Mouse (Mus musculus): ENCODE measurements around the gene Cldnd1.
A peak's percentile ranks its signal among the peaks of the same experiment; 100 is the strongest.

The Cldnd1 gene

DNA sequence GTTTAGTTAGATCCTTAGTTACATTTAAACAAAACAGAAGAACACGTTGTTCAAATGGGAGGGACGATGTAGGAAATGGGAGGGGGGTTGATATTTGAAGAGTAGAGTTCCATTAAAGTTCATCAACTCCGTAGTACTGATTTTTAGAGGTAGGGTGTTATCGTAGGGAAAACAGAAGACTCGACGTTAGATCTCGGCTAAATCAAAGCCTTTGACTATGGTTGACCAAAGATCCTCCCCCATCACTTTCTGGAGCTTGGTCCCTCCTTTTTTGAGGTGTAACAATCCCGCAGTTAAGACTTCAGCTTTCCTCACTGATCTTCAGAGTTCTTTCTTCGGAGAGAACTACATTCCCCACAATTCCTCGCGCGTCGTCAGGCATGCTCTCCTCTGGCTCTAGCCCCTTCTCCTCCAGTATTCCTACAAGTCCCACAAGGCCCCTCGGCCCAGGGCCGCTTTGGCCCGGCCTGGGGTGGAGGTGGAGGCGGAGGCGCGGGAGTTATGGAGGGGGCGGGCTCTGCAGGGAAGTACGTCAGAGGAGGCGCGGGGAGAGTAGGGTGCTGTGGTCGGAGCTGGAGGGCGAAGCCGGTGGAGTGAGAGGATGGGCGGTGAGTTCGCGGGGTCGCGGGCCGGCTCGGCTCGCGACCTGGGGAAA lies at the start of gene Cldnd1:
Gene Cldnd1 (plus strand): TSS at position 434 of the 655 bp plus-strand sequence.
- peak; percentile 98 for ATAC-seq (ENCODE audit: insufficient number of reproducible peaks, low FRiP score, low TSS enrichment)

DNA sequence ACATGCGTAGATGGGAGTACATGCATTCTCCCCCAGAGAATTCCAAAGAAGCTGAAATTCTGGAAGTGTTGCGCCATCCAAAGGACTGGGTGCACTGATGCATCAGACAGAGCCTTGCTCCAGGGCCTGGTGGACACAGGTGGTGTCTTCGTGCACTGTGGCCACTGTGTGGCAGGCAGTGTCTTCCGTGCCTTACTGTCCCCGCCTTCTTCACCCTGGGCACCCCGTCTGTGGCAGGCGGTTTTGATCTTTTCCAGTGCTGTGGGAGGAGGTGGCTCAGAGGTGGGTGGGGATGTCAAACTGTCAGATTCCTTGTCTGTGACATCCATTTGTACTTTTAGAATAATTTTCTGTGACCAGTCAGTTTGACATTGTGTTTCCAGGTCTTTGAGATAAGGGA lies 49.0 kb upstream of the Cldnd1 start:
- ATAC-seq (ENCODE audit: insufficient number of reproducible peaks, low FRiP score, low TSS enrichment) = no peak

DNA sequence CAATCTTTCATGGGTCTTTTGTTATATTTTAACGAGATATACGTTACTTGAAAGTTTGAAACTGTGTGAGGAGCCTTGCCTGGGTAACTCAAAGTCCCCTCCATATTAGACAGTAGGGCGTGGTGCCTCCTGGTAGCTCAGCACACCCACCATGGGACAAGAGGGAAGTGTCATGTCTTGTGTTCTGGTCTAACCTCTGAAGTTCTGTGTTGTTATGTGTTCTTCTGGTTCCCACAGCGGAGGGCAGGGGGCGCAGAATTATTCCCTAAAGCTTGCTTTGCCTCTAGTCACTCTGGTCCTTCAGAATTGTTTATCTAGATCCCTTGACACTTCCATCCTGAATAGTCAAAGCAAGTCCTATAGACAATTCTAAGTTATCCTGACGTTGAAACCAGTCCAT lies 45.7 kb upstream of the Cldnd1 start:
- no peak for ATAC-seq (ENCODE audit: insufficient number of reproducible peaks, low FRiP score, low TSS enrichment)

DNA sequence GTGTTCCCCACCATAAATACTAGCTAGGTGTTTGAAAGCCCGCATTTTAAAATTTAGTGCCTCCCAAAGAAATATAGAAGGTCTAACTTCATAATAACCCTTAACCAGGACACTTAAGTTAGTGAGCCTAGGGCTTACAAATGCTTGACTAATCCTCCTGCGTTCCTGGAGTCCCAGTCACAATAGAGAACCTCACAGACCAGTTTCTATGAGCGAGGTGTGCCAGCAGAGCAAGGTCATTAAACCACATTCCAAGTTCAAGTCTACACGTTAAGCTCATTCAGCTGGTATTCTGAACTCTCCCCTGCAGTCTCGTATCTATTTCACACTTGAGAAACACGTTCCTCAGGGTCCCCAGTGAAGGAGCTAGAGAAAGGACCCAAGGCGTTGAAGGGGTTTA lies 44.8 kb upstream of the Cldnd1 start:
- no peak for ATAC-seq (ENCODE audit: insufficient number of reproducible peaks, low FRiP score, low TSS enrichment)

- no peak for ATAC-seq (ENCODE audit: insufficient number of reproducible peaks, low FRiP score, low TSS enrichment)
Measured at GRCm38 (mm10) chr16:58683911-58684310, 43.8 kb upstream of the Cldnd1 start.

DNA sequence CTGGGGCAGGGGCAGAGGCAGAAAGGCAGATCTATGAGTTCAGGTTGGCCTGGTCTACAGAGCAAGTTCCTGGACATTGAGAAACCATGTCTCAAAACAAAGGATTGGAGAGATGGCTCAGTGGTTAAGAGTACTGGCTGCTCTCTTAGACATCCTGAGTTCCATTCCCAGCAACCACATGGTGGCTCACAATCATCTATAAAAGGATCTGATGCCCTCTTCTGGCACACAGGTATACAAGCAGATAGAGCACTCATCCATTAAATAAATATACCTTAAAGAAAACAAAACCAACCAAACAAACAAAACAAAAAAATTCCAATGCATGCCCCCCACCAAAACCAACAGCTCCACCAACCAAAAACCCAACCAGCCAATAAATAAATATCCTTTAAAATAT lies 43.2 kb upstream of the Cldnd1 start:
- no peak for ATAC-seq (ENCODE audit: insufficient number of reproducible peaks, low FRiP score, low TSS enrichment)

DNA sequence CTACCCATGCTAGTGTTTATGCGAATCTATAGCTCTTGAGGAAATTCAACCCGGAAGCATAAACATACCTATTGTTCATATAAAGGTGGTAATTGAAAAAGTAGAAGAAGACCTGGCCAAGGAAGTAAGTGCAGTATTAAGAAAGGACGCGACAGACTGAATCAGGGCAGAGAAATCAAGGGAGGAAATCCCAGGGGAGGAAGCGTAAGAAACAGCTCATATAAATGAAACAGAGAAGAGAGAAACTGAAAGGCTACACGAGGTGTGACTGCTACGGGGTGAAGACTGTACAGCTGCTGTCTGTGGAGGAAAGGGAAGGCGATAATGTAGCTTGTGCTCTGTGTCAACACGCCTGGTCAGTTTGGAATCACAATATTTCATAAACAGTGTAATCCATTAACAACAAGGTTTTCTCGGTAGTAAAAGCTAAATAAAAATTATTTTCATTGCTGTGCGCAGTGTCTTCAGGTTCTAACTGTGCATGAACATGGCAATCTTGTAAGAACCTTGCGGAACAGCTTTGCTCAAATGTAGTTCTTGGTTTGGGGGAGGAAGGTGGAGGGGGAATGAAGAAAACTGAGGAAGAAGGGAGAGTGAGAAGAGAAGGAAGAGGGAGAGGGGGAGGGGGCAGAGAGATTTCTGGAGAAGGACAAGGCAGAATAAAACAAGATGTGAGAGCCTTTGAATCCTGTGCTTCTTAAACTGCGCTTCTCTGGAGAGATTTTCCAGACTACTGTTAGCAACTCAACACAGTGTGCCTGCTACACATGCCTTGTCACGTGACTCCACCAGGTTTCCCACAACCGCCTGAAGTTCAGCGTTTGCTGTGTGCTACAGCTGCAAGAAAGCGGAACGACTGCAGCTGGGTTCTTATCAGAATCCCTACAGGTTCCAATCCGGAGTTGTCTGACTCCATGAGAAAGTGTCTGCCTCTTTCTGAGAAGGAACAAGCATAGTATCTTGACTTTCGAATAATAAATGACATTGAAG lies 41.9 kb upstream of the Cldnd1 start:
- no peak for ATAC-seq (ENCODE audit: insufficient number of reproducible peaks, low FRiP score, low TSS enrichment)

- no peak for ATAC-seq (ENCODE audit: insufficient number of reproducible peaks, low FRiP score, low TSS enrichment)
Measured at GRCm38 (mm10) chr16:58688534-58688933, 39.2 kb upstream of the Cldnd1 start.

DNA sequence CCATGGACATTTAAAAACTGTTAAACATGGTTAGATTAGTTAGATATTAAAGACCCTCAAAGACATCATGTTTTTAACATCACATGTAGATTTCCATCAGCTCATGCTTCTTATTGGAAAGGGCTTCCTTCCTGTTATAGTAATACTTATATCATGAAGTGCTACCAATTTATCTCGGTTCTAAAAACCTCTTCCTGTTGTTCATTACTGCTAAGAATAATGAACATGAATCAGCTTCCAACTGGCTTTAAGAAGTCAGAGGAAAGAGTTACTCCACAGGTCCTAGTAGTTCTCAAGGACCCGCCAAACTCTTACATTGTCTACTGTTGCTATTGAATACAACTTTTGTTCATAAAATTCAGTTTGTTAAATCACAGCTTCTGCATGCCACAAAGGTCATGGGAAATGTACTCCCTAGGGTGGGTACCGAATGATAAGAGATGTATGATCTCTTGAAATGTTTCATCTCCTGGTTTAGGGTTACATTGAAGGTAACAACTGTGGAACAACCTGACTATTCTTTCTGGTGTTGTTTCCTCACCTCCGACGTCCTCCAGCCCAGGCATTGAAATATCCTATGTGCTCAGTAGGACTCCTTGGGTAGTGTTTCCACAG lies 38.0 kb upstream of the Cldnd1 start:
- no peak for ATAC-seq (ENCODE audit: insufficient number of reproducible peaks, low FRiP score, low TSS enrichment)

DNA sequence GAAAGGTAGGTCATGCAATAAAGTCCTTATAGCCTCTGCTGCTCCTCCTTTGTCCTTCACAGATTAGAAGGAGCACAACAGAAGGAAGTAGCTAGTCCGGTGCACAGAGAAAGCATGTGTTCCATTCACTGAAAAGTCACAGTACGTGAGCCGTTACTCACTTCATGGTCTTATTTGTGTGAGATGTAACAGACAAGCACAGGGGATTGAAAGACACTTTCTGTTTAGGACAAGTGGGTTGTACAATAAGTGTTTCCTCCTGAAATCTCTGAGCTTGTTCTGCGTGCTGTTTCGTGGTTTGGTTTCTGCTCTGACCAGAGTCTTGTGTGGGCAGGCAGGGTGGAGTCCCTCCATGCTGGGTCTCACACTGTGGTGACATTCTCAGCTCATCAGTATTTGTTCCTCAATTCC lies 37.4 kb upstream of the Cldnd1 start:
- no peak for ATAC-seq (ENCODE audit: insufficient number of reproducible peaks, low FRiP score, low TSS enrichment)

GRCm38 (mm10) chr16:58694091-58694490 lies 33.6 kb upstream of the Cldnd1 start:
- no peak for ATAC-seq (ENCODE audit: insufficient number of reproducible peaks, low FRiP score, low TSS enrichment)

DNA sequence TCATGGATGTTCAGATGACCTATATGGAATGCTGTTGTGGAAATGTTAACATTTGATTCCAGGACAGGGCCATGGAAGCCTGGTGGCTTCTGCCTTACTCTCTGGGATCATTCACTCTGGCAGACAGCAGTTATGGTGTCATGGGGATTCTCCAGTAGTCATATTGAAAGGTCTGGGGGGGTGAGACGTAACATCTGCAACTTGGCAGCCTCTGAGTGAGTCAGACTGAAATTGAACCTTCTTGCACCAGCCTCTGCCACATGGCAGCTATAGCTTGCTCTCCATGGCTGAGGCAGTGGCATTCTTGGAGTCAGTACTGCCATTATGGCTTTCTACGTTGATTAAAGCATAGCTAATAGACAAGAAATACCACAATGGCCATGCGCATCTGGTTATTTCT lies 30.9 kb upstream of the Cldnd1 start:
- no peak for ATAC-seq (ENCODE audit: insufficient number of reproducible peaks, low FRiP score, low TSS enrichment)

DNA sequence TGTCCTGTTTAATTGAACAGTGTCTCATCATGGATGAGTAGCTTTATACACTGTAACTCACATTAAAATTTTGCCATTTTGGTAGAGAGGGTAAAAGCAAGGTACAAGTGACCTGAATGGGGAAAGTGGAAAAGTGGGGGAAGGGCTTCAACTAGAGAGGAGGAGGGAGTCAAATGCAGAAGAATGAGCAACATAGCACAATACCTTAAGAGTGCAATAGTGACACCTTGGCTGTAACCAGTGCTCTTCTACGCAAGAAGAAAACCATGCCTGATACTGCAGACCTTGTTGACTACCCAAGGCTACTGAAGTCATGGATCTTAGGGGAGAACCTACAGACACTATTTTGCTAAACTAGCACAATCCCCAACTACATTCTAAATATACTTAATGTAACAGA lies 30.4 kb upstream of the Cldnd1 start:
- ATAC-seq (ENCODE audit: insufficient number of reproducible peaks, low FRiP score, low TSS enrichment) = no peak

- no peak for ATAC-seq (ENCODE audit: insufficient number of reproducible peaks, low FRiP score, low TSS enrichment)
Measured at GRCm38 (mm10) chr16:58700174-58700573, 27.5 kb upstream of the Cldnd1 start.

- ATAC-seq (ENCODE audit: insufficient number of reproducible peaks, low FRiP score, low TSS enrichment) = no peak
Measured at GRCm38 (mm10) chr16:58700816-58701424, 26.8 kb upstream of the Cldnd1 start.

- 0 out of 2 replicates have a peak, but pooled peaks have one; percentile 15 for ATAC-seq (ENCODE audit: insufficient number of reproducible peaks, low FRiP score, low TSS enrichment)
Measured at GRCm38 (mm10) chr16:58701779-58702178, 25.9 kb upstream of the Cldnd1 start.

DNA sequence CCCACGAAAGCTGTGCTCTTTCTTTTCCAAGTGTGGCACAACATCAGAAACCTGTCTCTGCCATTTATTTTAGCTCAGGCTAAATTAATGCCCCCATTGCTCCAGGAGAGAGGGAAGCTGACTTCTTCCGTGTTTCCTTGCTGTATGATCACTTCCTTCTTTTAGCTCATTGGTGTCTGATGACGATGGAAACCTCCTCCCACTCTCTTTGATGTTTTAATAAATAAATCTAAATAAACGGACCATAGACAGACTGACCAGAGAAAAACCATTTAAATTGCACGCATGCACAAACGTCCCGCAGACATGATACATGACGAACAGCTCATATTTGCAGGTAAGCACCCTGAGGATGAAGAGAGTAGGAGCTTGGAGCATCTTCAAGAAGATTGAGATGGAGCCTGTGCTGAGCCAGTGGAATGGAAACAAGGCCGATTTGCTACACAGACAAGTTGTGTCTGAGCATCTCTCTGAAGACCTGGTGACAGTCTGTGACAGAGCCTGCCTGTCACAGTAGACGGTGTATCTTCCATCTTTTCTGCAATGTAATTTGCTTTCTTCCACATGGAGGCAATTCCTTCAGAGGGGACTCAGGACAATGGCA lies 25.3 kb upstream of the Cldnd1 start:
- no peak for ATAC-seq (ENCODE audit: insufficient number of reproducible peaks, low FRiP score, low TSS enrichment)

GRCm38 (mm10) chr16:58703382-58704124 lies 24.2 kb upstream of the Cldnd1 start:
- ATAC-seq (ENCODE audit: insufficient number of reproducible peaks, low FRiP score, low TSS enrichment) = no peak

DNA sequence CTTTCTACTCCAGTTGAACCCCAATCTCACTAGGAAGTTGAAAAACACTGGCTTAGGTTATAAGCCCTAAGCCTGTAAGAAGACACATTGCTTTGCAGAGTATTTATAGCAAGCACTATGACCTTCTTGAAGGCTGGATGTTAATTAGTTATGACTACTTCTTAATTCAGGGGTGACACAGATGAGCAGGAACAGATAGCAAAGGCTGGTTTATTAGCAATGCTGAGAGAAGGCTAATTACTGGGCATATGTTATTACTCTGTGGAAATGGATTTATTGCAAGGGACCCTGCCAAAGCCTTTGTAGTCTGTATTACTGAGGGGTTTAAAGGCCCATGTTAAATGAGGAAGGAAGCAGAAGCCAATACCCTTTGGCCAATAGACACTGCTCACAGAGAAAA lies 22.7 kb upstream of the Cldnd1 start:
- ATAC-seq (ENCODE audit: insufficient number of reproducible peaks, low FRiP score, low TSS enrichment) = no peak

All from cerebellum, adult (tissue).